Mouse (Mus musculus) brown adipose tissue, adult 24 weeks (tissue): ENCODE measurements around the gene Faf1. TPM values are rescaled to one million over a fixed set of nuclear protein-coding genes. Genes with fewer than 3 reads are reported as not detected.

Experiments used
- H3K27ac ChIP-seq: fragments of 200-500 bp; replicated peaks from 2 replicates; pipeline ENCODE4 v1.5.1; 2012; ENCODE audit warnings: low read depth, mild to moderate bottlenecking, low read length
- H3K4me1 ChIP-seq: fragments of 200-500 bp; 2 replicates; pipeline ENCODE4 v1.6.1; 2012; ENCODE audit warnings: low read length, mixed read lengths; ENCODE audit not compliant: control insufficient read depth, insufficient read depth, insufficient read length
- H3K4me3 ChIP-seq: fragments of 200-500 bp; 2 replicates; pipeline ENCODE4 v1.5.1; 2012; ENCODE audit warnings: low read depth, mild to moderate bottlenecking, low read length, moderate library complexity; ENCODE audit not compliant: insufficient read depth
- polyA plus RNA-seq: library from polyadenylated mRNA; stranded (reverse); fragments of >200 nt; gene quantifications from 2 replicates; pipeline ENCODE4 v1.2.4, GENCODE M21; 2012; ENCODE audit not compliant: missing spikeins, insufficient read depth, insufficient read length

Gene Faf1
- polyA plus RNA-seq, 1 experiment = 26.6 TPM

DNA sequence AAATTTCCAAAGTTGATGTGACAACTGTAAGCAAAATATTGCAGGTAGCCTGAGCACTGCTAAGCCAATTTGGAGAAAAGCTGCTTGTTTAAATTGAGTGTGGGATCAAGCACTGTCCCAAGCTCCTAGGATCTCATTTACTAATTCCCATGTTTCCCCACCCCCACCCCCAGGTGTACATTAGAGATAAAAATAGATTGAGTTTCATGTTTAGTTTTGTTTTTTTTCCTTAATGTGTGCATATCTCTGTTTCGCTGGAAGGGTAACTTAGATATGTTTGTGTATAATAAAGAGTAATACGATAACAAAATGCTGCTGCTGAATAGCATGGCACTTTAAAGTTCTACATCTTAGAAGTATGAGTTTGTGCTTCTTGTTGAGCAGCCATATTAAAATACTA, 116.7 kb downstream of the Faf1 start:
- H3K4me1 ChIP-seq = no peaks in the 10 kb centered on the region
- no peak overlapping the region for H3K4me3 ChIP-seq
- no peak overlapping the region for H3K27ac ChIP-seq

DNA sequence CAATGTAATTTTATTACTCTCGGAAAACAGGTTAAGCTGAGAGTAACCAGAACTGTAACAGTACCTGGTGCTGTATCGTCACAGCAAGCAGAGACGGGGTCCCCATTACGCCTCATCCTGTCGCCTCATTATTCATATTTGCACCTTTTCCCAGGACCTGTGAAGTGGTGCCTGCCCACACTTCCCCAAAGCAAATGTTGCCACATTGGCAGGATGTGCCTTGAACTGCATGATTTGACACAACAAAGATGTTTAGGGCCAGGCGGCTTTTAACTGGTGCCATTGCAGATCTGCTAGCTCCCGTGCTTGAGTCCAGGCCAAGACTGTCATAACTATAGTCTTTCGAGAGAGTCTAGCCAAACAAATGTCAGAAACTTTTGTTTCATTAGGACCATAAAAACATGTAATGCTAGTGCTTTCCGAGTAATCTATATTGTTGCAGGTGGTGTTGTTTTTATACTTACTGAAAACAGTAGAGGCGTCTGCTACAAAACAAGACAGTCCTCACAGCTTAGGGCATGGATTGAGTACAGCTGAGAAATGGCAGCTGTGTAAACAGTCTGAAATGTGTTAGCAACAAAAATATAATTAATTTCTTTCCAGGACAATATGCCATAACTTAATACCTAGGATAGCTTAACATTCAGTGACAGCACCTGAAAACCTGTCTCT, 121.3 kb downstream of the Faf1 start:
- H3K4me3 ChIP-seq = no peak overlapping the region
- H3K4me1 ChIP-seq = no peaks in the 10 kb centered on the region
- H3K27ac ChIP-seq = no peak overlapping the region

- H3K4me3 ChIP-seq = no peak overlapping the region
- no peaks in the 10 kb centered on the region for H3K4me1 ChIP-seq
- no peak overlapping the region for H3K27ac ChIP-seq
These were observed 130.0 kb downstream of the Faf1 start for GRCm38 (mm10) chr4:109806408-109806807.

DNA sequence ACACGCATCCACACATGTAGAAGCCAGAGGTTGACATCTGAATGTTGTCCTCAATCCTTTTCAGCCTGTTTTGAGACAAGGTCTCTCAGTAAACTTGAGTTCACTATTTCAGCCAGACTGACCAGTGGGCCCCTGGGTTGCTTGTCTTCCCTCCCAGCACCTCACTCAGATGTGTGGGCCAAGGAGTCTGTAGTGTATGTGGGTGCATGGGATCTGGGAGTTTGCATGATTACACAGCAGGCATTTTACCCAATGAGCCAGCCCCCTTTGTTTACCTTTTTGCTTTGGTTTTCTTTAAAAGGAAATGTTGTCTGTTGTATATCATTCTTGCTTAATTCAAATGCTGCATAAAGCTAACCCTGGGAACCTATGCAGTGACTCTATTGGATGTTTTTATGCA, 138.8 kb downstream of the Faf1 start:
- no peak overlapping the region for H3K27ac ChIP-seq

DNA sequence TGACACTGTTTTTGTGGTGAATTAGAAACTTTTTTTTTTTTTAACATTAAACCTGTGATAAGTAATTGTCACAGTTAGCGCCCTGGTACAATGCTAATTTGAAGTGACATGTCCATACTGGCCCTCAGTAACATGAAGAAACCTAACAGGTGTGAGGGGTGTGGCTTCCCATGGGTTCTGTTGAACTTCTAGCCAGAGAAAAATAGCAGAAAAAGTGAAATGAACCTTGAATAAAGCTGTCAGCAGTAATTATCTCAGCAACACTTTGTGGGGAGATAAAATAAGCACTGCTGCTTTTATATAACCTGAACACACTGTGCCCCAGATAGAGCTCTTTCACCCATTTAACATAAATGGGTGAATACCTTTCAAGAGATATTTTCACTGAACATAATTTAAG, 139.2 kb downstream of the Faf1 start:
- H3K4me1 ChIP-seq = no peaks in the 10 kb centered on the region
- no peak overlapping the region for H3K4me3 ChIP-seq
- no peak overlapping the region for H3K27ac ChIP-seq

More for the DNA sequence above, 138.8 kb downstream of the Faf1 start:
- Histone ChIP-seq H3K4me3 (no peak overlapping the region), H3K4me1 (no peaks in the 10 kb centered on the region)

- H3K27ac ChIP-seq = no peak overlapping the region
- H3K4me3 ChIP-seq = no peak overlapping the region
- H3K4me1 ChIP-seq = no peaks in the 10 kb centered on the region
These were observed 143.1 kb downstream of the Faf1 start for GRCm38 (mm10) chr4:109819455-109819854.

DNA sequence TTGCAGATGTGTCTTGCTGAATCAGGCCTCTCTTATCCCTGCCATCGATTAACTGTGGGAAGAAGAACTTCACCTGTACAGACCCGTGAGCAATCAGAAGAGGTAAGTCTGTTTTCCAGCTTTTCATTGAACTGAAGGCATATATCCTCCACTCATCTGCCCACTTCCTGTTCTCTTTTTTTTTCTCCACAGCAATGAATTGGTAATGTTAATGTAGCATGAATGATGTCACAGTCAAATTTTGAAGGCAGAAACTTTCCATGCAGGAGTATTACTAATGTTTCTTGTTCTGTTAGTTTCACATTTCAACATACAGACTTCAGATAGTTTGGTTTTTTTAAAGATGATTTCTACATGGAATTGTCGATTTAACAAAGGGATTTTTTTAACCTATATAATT, 153.4 kb downstream of the Faf1 start:
- H3K27ac ChIP-seq = no peak overlapping the region
- H3K4me3 ChIP-seq = no peak overlapping the region
- H3K4me1 ChIP-seq = no peaks in the 10 kb centered on the region

DNA sequence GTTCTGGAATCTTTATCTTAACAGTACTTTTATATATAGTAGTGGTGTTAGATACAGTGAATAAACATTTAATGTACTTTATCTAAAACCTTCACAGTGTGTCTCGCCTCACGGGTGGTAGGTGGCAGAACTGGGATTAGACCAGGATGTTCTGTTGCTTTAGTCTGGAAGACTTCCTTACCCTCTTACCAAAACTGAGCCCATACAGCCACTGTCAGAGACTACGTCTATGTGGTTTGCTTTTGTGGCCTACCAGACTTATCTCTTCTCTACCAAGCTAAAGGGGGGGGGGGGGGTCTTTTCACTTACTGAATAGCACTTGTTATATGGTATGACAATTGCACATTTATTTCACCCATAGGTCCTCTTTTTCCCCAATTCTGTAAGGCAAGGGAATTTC, 181.5 kb downstream of the Faf1 start:
- Histone ChIP-seq H3K4me3 (no peak overlapping the region), H3K4me1 (no peaks in the 10 kb centered on the region), H3K27ac (no peak overlapping the region)

DNA sequence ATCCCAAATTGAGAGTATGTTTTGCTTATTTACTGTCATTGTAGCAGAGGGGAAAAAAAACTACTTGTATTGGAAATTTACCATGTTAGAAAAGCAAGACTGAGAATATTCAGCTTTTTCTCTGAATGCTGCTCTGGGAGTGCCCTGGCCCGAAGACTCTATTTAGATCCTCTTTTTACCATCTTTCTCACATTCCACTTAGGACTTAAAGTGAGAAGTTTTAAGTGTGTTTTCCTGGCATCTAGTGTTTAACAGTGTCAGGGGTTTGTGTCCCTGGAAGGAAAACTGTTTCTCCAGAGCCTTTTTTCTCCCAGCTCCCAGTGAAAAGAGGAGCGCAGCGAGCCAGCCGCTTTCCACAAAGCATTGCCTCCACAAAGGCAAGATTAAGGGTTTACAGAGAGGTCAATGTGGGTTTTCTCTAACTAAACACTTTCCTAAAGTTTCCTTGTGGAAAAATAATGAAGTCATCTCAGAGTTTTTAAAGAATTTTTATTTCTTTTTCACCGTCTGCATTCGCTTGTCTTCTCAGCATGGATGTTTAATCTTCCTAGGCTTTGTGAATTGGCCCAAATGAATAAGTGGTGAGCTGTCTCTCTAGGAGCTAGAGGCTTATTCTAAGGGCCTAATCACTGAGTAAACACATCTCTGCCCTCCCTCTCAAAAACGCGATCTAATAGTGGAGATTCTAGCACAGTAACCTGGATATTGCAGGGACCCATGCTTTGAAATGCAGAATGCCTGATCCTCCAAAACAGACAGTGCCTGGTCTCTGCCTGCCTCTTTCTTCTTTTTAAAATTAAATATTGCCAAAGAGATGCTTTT, 182.4 kb downstream of the Faf1 start:
- Histone ChIP-seq H3K4me1 (no peaks in the 10 kb centered on the region), H3K27ac (no peak overlapping the region), H3K4me3 (no peak overlapping the region)

DNA sequence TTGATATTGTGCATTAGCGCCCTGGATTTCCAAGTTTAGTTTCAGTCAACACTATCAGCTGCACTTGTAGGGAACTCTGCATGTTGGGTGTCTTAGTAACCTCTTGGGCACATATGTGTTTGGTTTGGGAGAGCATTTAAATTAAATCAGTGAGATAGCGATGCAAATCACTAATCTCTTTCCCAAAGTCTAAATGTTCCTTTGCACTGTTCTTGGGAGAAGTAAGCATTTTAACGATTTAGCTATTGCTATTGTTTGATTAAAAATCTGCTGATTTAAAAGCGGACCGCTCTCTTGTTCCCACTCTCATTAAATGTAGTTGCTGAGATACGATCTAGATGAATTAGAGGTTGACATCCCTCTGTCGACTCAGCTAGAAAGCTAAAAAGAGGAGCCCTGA, 183.0 kb downstream of the Faf1 start:
- no peaks in the 10 kb centered on the region for H3K4me1 ChIP-seq
- no peak overlapping the region for H3K4me3 ChIP-seq
- H3K27ac ChIP-seq = no peak overlapping the region

- H3K27ac ChIP-seq = no peak overlapping the region
- no peak overlapping the region for H3K4me3 ChIP-seq
- H3K4me1 ChIP-seq = no peaks in the 10 kb centered on the region
These were observed 183.9 kb downstream of the Faf1 start for GRCm38 (mm10) chr4:109860256-109860655.

GRCm38 (mm10) chr4:109862271-109862670, 185.9 kb downstream of the Faf1 start:
- no peaks in the 10 kb centered on the region for H3K4me1 ChIP-seq
- no peak overlapping the region for H3K4me3 ChIP-seq
- H3K27ac ChIP-seq = no peak overlapping the region

DNA sequence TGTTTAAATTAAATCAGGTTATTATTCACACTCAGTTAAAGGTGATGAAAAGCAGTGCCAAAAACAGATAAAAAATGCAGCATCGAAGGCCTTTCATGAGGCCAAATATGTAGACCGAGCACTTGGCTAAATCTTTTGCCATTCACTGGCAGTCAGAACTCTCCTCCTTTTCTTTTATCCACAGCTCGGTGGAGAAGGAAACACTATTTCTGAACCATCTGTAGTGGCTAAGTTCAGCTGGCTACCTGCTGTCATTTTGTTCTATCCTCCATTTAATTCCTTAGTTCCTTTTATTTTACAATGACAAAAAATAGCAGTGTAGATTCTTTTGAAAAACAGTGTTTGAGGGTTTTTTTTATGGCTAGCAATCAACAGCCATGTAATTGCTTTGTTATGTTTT, 186.6 kb downstream of the Faf1 start:
- H3K4me1 ChIP-seq = no peaks in the 10 kb centered on the region
- H3K4me3 ChIP-seq = no peak overlapping the region
- H3K27ac ChIP-seq = no peak overlapping the region

DNA sequence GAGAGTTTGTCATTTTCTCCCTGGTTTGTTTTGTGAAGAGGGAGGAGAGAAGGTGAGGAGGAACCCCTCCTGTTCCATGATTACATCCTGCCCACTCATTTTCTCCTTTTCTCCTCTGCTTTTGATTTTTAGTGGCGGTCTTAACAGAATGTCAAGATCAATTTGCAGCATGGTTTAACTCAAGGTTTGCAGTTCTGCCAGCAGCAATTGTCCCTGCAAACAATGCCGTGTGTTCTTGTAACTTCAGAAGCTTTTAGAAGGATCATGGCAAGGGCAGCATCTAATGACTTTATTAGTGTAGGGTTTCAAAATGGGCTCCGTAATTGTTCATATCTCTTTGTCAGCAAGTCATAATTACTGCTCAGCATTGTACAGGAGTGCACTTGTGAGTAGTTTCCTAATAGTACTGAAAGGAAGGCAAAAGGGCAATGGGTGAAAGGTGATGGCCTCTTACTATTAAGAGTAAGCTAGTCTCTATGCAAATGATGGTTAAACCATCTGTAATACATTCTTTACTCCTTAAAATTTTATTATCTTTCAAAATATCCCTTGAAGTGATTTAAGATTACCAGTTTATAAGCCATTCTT, 192.6 kb downstream of the Faf1 start:
- Histone ChIP-seq H3K4me3 (no peak overlapping the region), H3K4me1 (peaks cover 3% of the 10 kb centered on the region; the same call in 1 of the 2 replicates), H3K27ac (peak overlapping the region; percentile 81)

DNA sequence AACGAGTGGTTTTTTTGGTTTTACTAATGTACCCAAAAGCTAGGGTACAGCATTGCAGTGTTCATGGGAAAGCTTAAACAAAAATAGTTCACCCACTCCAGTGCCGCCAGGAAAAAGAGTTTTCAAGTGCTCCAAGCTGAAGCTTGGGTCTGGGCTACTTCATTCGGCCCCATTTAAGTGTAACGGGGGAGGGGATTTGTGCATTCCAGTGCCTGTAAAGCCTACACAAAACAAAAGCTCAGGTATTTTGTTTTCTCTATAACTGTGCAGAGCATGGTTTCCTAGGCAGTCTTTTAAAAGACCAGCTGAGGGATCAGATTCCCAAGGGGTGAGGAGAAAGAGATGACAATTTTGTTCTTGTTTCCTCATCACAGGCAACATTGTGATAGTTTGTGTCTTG, 207.9 kb downstream of the Faf1 start:
- H3K4me1 ChIP-seq = no peaks in the 10 kb centered on the region
- no peak overlapping the region for H3K4me3 ChIP-seq
- no peak overlapping the region for H3K27ac ChIP-seq
